Mouse (Mus musculus): ENCODE results near the gene Haus4. TPM values are rescaled to one million over a fixed set of nuclear protein-coding genes. Genes with fewer than 3 reads are reported as not detected.

Gene Haus4
- 20.5 and 34.8 TPM in 2 replicates for polyA plus RNA-seq (2015; fragmentation: Nextera tagmentation; extraction: Ambion mirVana)

- WGBS: 1% methylated on average over 76 of the region's 76 CpGs
- Histone ChIP-seq H3K27me3 (replicated peaks) (no peaks in the 10 kb centered on the region), H3K4me3 (replicated peaks) (peak within 1 kb of the TSS; percentile 53), H3K4me1 (peaks cover 11% of the 10 kb centered on the region), H3K27ac (replicated peaks) (peak within 1 kb of the TSS; percentile 71), H3K9ac (replicated peaks) (peak within 1 kb of the TSS; percentile 54), H3K4me2 (peak within 1 kb of the TSS; percentile 92), H3K9me3 (replicated peaks) (no peaks in the 10 kb centered on the region), H3K36me3 (peaks cover 7% of the 10 kb centered on the region)
- peak; percentile 92 for ATAC-seq (ENCODE audit: low FRiP score)
Observed at GRCm38 (mm10) chr14:54553975-54554769, at the start of gene Haus4. Gene Haus4 (minus strand): TSS chr14:54554616.

- Histone ChIP-seq H3K9ac (replicated peaks) (no peak overlapping the region), H3K9me3 (replicated peaks) (no peaks in the 10 kb centered on the region), H3K27ac (replicated peaks) (peak overlapping the region; percentile 98), H3K4me1 (peaks cover 26% of the 10 kb centered on the region), H3K4me3 (replicated peaks) (peak overlapping the region; percentile 66), H3K36me3 (no peaks in the 10 kb centered on the region), H3K27me3 (replicated peaks) (no peaks in the 10 kb centered on the region), H3K4me2 (peak overlapping the region; percentile 63)
- WGBS: 85% methylated on average over 8 of the region's 8 CpGs
- no peak for ATAC-seq (ENCODE audit: low FRiP score)
Observed at GRCm38 (mm10) chr14:54603686-54604085, 49.3 kb upstream of the Haus4 start.

- Histone ChIP-seq H3K27ac (replicated peaks) (peak overlapping the region; percentile 98), H3K36me3 (no peaks in the 10 kb centered on the region), H3K9me3 (replicated peaks) (no peaks in the 10 kb centered on the region), H3K9ac (replicated peaks) (peak overlapping the region; percentile 77), H3K4me2 (peak overlapping the region; percentile 63), H3K27me3 (replicated peaks) (no peaks in the 10 kb centered on the region), H3K4me3 (replicated peaks) (peak overlapping the region; percentile 66), H3K4me1 (peaks cover 26% of the 10 kb centered on the region)
- peak; percentile 98 for ATAC-seq (ENCODE audit: low FRiP score)
- under 1% methylated on average over 46 of the region's 46 CpGs for WGBS
Observed at GRCm38 (mm10) chr14:54603038-54603654, 48.7 kb upstream of the Haus4 start.

- WGBS: 28% methylated on average over 4 of the region's 4 CpGs
- H3K36me3 ChIP-seq: no peaks in the 10 kb centered on the region
- H3K27ac ChIP-seq (replicated peaks): peak overlapping the region; percentile 98
- no peaks in the 10 kb centered on the region for H3K27me3 ChIP-seq (replicated peaks)
- peak overlapping the region; percentile 63 for H3K4me2 ChIP-seq
- H3K9me3 ChIP-seq (replicated peaks): no peaks in the 10 kb centered on the region
- H3K4me3 ChIP-seq (replicated peaks): peak overlapping the region; percentile 66
- H3K9ac ChIP-seq (replicated peaks): peak overlapping the region; percentile 77
- peaks cover 26% of the 10 kb centered on the region for H3K4me1 ChIP-seq
- peak; percentile 43 for ATAC-seq (ENCODE audit: low FRiP score)
Observed at GRCm38 (mm10) chr14:54602613-54603012, 48.2 kb upstream of the Haus4 start.

- no peak overlapping the region for H3K4me2 ChIP-seq
- H3K27me3 ChIP-seq (replicated peaks): no peaks in the 10 kb centered on the region
- H3K4me3 ChIP-seq (replicated peaks): no peak overlapping the region
- H3K36me3 ChIP-seq: no peaks in the 10 kb centered on the region
- no peaks in the 10 kb centered on the region for H3K9me3 ChIP-seq (replicated peaks)
- ATAC-seq (ENCODE audit: low FRiP score): no peak
- H3K4me1 ChIP-seq: peaks cover 26% of the 10 kb centered on the region
- H3K27ac ChIP-seq (replicated peaks): no peak overlapping the region
- 85% methylated on average over 2 of the region's 2 CpGs for WGBS
- no peak overlapping the region for H3K9ac ChIP-seq (replicated peaks)
Observed at GRCm38 (mm10) chr14:54601601-54602000, 47.2 kb upstream of the Haus4 start.

- ATAC-seq (ENCODE audit: low FRiP score): no peak
Observed at GRCm38 (mm10) chr14:54597084-54597483, 42.7 kb upstream of the Haus4 start.

GRCm38 (mm10) chr14:54594631-54595414 is 40.4 kb upstream of the Haus4 start:
- Histone ChIP-seq H3K4me3 (replicated peaks) (no peak overlapping the region), H3K4me2 (no peak overlapping the region), H3K27ac (replicated peaks) (no peak overlapping the region), H3K36me3 (peaks cover 7% of the 10 kb centered on the region; the same call in 1 of the 2 replicates), H3K27me3 (replicated peaks) (no peaks in the 10 kb centered on the region), H3K9me3 (replicated peaks) (no peaks in the 10 kb centered on the region), H3K9ac (replicated peaks) (no peak overlapping the region), H3K4me1 (peaks cover 9% of the 10 kb centered on the region)
- 69% methylated on average over 27 of the region's 28 CpGs for WGBS
- no peak for ATAC-seq (ENCODE audit: low FRiP score)

More at GRCm38 (mm10) chr14:54597084-54597483, 42.7 kb upstream of the Haus4 start:
- peaks cover 10% of the 10 kb centered on the region for H3K4me1 ChIP-seq
- 78% methylated on average over 7 of the region's 7 CpGs for WGBS
- peaks cover 4% of the 10 kb centered on the region; the same call in 1 of the 2 replicates for H3K36me3 ChIP-seq
- no peak overlapping the region for H3K9ac ChIP-seq (replicated peaks)
- H3K4me3 ChIP-seq (replicated peaks): no peak overlapping the region
- H3K4me2 ChIP-seq: no peak overlapping the region
- no peak overlapping the region for H3K27ac ChIP-seq (replicated peaks)
- no peaks in the 10 kb centered on the region for H3K27me3 ChIP-seq (replicated peaks)
- no peaks in the 10 kb centered on the region for H3K9me3 ChIP-seq (replicated peaks)

- Histone ChIP-seq H3K4me3 (replicated peaks) (no peak overlapping the region), H3K27me3 (replicated peaks) (no peaks in the 10 kb centered on the region), H3K4me2 (no peak overlapping the region), H3K9me3 (replicated peaks) (no peaks in the 10 kb centered on the region), H3K4me1 (peaks cover 9% of the 10 kb centered on the region), H3K27ac (replicated peaks) (no peak overlapping the region), H3K9ac (replicated peaks) (no peak overlapping the region), H3K36me3 (peaks cover 7% of the 10 kb centered on the region; the same call in 1 of the 2 replicates)
- no peak for ATAC-seq (ENCODE audit: low FRiP score)
- WGBS: 90% methylated on average over 3 of the region's 3 CpGs
Observed at GRCm38 (mm10) chr14:54594055-54594454, 39.6 kb upstream of the Haus4 start.

GRCm38 (mm10) chr14:54592319-54592934 is 38.0 kb upstream of the Haus4 start:
- Histone ChIP-seq H3K9me3 (replicated peaks) (no peaks in the 10 kb centered on the region), H3K36me3 (peaks cover 7% of the 10 kb centered on the region; the same call in 1 of the 2 replicates), H3K4me2 (no peak overlapping the region), H3K9ac (replicated peaks) (peak overlapping the region; percentile 14; the same call in 1 of the 2 replicates), H3K4me1 (peaks cover 9% of the 10 kb centered on the region), H3K27ac (replicated peaks) (peak overlapping the region; percentile 74), H3K27me3 (replicated peaks) (no peaks in the 10 kb centered on the region), H3K4me3 (replicated peaks) (no peak overlapping the region)
- peak; percentile 60 for ATAC-seq (ENCODE audit: low FRiP score)
- 30% methylated on average over 10 of the region's 10 CpGs for WGBS

GRCm38 (mm10) chr14:54591056-54591455 is 36.6 kb upstream of the Haus4 start:
- 95% methylated on average over 16 of the region's 16 CpGs for WGBS
- Histone ChIP-seq H3K4me2 (no peak overlapping the region), H3K4me1 (peaks cover 9% of the 10 kb centered on the region)

More at GRCm38 (mm10) chr14:54591056-54591455, 36.6 kb upstream of the Haus4 start:
- Histone ChIP-seq H3K9ac (replicated peaks) (no peak overlapping the region), H3K4me3 (replicated peaks) (no peak overlapping the region), H3K36me3 (peaks cover 9% of the 10 kb centered on the region; the same call in 1 of the 2 replicates), H3K27me3 (replicated peaks) (no peaks in the 10 kb centered on the region), H3K27ac (replicated peaks) (no peak overlapping the region), H3K9me3 (replicated peaks) (no peaks in the 10 kb centered on the region)
- no peak for ATAC-seq (ENCODE audit: low FRiP score)
